Mouse (Mus musculus): ENCODE data around the gene Ndrg3.

- no peak for TF ChIP-seq CTCF (IDR thresholded peaks at IDR 0.05; ENCODE audit: borderline replicate concordance, control insufficient read depth, extremely low read depth, insufficient read depth, low read length, poor library complexity)
- TF ChIP-seq POLR2A (IDR thresholded peaks at IDR 0.05; ENCODE audit: control insufficient read depth, extremely low read depth, insufficient read depth, low read length, poor library complexity), result no peak
These were observed 49.6 kb upstream of the Ndrg3 start for GRCm38 (mm10) chr2:157041421-157041820.

Data from thymus, adult 2 months (tissue).